Mouse (Mus musculus): ENCODE data around the gene Gm382. TPM values are rescaled to one million over a fixed set of nuclear protein-coding genes. Genes with fewer than 3 reads are reported as not detected.

The Gm382 gene
- polyA plus RNA-seq (2016; fragmentation: Nextera tagmentation; extraction: Ambion mirVana) = not detected in 2 replicates

DNA sequence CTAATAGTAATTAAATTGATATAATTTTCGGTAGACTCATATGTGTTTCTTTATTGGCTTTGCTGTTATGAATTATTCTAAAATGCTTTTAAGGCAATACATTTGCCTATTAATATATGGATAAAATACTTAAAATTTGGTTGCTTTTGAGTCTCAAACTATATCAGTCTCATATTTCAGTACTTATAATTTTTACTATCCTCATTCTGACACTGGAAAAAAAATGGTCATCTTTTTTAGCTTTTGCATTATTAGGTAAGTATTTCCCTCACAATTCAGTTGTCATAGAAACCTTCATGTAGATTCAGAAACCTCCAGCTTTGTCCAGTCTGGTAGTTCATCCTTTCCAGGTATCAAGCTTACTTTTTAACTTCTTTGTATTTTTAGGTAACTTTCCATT lies at the start of gene Gm382:
Gene Gm382 (plus strand): TSS at position 301 of the 400 bp plus-strand sequence.
- H3K27me3 ChIP-seq (ENCODE audit: poor library complexity, severe bottlenecking) = no peaks in the 10 kb centered on the region
- no peak within 1 kb of the TSS for H3K27ac ChIP-seq
- no peaks in the 10 kb centered on the region for H3K36me3 ChIP-seq (replicated peaks)
- no peaks in the 10 kb centered on the region for H3K9me3 ChIP-seq
- H3K4me3 ChIP-seq = no peak within 1 kb of the TSS
- no peak for DNase-seq (ENCODE audit: extremely low spot score, low spot score)
- 87% methylated on average over 1 of the region's 1 CpGs for WGBS
- no peaks in the 10 kb centered on the region for H3K4me1 ChIP-seq

DNA sequence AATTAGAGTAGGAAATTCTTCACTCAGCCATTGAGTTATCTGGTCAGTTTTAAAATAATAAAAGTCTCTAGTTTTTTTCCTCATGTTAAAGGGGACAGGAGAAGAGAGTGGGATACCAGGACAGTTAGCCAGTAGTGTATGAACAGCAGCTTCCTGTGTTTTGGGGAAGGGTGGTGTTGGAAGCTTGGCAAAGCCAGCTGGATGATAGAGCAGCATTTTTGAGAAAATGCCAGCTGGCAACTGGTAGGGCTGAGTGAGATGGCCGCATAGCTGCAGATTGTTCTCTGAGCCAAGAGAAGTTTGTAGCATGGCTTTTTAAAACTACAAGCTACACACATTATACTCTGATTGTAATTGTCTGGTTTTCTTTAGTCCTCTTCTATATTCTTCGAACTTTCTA lies 30.4 kb downstream of the Gm382 start:
- 100% methylated on average over 2 of the region's 2 CpGs for WGBS
- Histone ChIP-seq H3K27me3 (ENCODE audit: poor library complexity, severe bottlenecking) (no peaks in the 10 kb centered on the region), H3K4me1 (no peaks in the 10 kb centered on the region), H3K27ac (no peak overlapping the region), H3K4me3 (no peak overlapping the region), H3K36me3 (replicated peaks) (no peaks in the 10 kb centered on the region), H3K9me3 (no peaks in the 10 kb centered on the region)
- no peak for DNase-seq (ENCODE audit: extremely low spot score, low spot score)

- Histone ChIP-seq H3K4me1 (no peaks in the 10 kb centered on the region), H3K4me3 (no peak overlapping the region), H3K9me3 (no peaks in the 10 kb centered on the region), H3K27me3 (ENCODE audit: poor library complexity, severe bottlenecking) (no peaks in the 10 kb centered on the region), H3K36me3 (replicated peaks) (no peaks in the 10 kb centered on the region), H3K27ac (no peak overlapping the region)
- DNase-seq (ENCODE audit: extremely low spot score, low spot score) = no peak
- WGBS = 75% methylated on average over 2 of the region's 2 CpGs
Observed at GRCm38 (mm10) chrX:127091282-127091681, 51.5 kb downstream of the Gm382 start.

DNA sequence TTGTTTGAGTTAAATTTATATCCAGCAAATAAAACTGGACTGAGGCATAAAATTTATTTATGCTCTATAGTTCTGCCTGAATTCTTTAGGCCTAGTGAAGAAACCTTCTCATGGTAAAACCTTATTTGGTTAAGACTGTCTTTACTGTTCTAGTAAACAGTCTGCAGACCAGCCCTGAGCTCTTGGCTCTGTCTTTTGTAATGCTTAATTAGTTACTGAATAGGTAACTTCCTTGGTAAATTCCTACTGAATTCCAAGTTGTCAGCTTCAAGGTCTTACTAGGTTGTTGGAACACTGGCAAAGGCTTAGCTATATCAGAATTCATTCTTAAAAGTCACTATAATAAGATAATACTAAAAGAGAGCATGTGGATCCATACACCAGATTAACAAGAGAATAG lies 53.3 kb downstream of the Gm382 start:
- no peak overlapping the region for H3K27ac ChIP-seq
- DNase-seq (ENCODE audit: extremely low spot score, low spot score) = no peak
- no peaks in the 10 kb centered on the region for H3K27me3 ChIP-seq (ENCODE audit: poor library complexity, severe bottlenecking)
- no peaks in the 10 kb centered on the region for H3K4me1 ChIP-seq
- no peak overlapping the region for H3K4me3 ChIP-seq
- H3K9me3 ChIP-seq = peaks cover 2% of the 10 kb centered on the region; the same call in 1 of the 2 replicates
- no peaks in the 10 kb centered on the region for H3K36me3 ChIP-seq (replicated peaks)

GRCm38 (mm10) chrX:127093961-127094360 lies 54.2 kb downstream of the Gm382 start:
- H3K27me3 ChIP-seq (ENCODE audit: poor library complexity, severe bottlenecking) = no peaks in the 10 kb centered on the region
- no peak overlapping the region for H3K27ac ChIP-seq
- DNase-seq (ENCODE audit: extremely low spot score, low spot score) = no peak
- 90% methylated on average over 3 of the region's 3 CpGs for WGBS
- H3K4me1 ChIP-seq = no peaks in the 10 kb centered on the region
- peaks cover 2% of the 10 kb centered on the region; the same call in 1 of the 2 replicates for H3K9me3 ChIP-seq
- no peaks in the 10 kb centered on the region for H3K36me3 ChIP-seq (replicated peaks)
- no peak overlapping the region for H3K4me3 ChIP-seq

DNA sequence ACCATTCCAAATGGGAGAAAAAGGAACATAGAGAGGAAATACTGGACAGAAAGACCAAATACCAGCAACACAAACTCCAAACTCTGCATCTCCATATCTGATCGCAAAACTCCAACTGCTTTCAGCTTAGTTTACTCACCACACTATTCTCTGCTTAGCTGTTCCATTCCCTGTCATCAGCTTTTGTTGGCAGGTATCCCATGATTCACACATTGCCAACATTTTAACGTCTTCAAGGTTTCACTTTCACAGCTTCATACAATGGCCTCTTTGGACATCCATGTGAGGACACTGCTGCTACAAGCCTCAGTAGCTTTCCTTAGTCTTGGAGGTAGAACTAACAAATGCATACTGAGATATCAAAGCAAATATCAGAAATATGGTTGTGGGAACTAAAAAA lies 64.6 kb downstream of the Gm382 start:
- WGBS = 94% methylated on average over 2 of the region's 2 CpGs
- no peaks in the 10 kb centered on the region for H3K4me1 ChIP-seq

More for the DNA sequence above, 64.6 kb downstream of the Gm382 start:
- Histone ChIP-seq H3K27me3 (ENCODE audit: poor library complexity, severe bottlenecking) (no peaks in the 10 kb centered on the region), H3K9me3 (no peaks in the 10 kb centered on the region; the same call in 1 of the 2 replicates), H3K36me3 (replicated peaks) (no peaks in the 10 kb centered on the region), H3K27ac (no peak overlapping the region), H3K4me3 (no peak overlapping the region)
- no peak for DNase-seq (ENCODE audit: extremely low spot score, low spot score)

Other genes starting within 250 kb of the Gm382 start
- not detected in 2 replicates for gene 4932411N23Rik, start 224.1 kb upstream of the Gm382 start, polyA plus RNA-seq (2016; fragmentation: Nextera tagmentation; extraction: Ambion mirVana)